Mouse (Mus musculus): Measurements from ENCODE around the gene Osbpl2. TPM values are rescaled to one million over a fixed set of nuclear protein-coding genes. Genes with fewer than 3 reads are reported as not detected.
"Not testable (repeated sequence)": the region's sequence is repeated elsewhere in the genome, so short reads cannot be mapped to it uniquely, and the experiment has no call there.

The Osbpl2 gene
- total RNA-seq, 2 experiments from 2014 or later = 33.4 to 35.7 TPM

DNA sequence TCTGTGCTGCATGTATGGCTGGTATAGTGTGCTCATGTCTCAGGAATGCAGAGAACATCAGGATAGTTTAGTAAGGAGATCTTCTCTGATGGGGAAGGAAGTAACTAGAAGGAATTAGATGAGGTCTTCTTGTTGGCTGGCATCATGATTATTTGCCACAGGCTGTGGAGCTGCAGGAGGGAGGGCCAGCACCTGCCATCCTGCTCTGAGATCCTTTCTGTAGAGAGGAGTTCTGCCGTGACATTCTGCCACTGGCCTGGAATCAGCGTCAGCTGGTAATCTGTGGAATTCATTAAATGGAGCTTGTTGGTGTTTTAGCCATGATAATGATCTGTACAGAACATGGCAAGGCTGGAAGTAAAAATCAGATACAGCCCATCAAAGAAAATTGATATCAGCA, 27.0 kb downstream of the Osbpl2 start:
- no peak for DNase-seq
- intact Hi-C loops (cut with DNase I) = no loop called here

- no peak for DNase-seq
- intact Hi-C loops (cut with DNase I) = no loop called here
Observed at GRCm38 (mm10) chr2:180147379-180147778, 28.3 kb downstream of the Osbpl2 start.

DNA sequence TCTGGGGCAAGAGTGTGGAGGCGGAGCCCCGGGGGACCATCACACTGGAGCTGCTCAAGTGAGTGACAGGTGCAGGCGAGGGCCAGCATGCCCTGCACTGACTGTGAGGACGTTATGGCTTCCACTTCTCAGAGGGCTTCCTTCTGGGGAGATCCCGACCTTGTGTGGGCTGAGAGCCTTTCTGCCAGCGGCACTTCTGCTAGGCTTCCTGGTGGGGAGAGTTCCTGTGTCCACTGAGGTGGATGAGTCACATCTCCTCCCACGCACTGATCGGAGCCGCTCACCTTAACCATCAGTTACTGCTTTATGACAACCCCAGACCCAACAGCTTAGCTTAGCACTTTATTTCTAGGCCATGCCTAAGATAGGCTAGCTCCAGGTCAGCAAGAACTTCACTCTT, 29.4 kb downstream of the Osbpl2 start:
- no peak for DNase-seq
- intact Hi-C loops (cut with DNase I) = no loop called here

- DNase-seq = no peak
- intact Hi-C loops (cut with DNase I) = no loop called here
Observed at GRCm38 (mm10) chr2:180154796-180155195, 35.7 kb downstream of the Osbpl2 start.

- intact Hi-C loops (cut with DNase I) = no loop called here
- no peak for DNase-seq
Observed at GRCm38 (mm10) chr2:180158627-180159026, 39.5 kb downstream of the Osbpl2 start.

- DNase-seq = no peak
- intact Hi-C loops (cut with DNase I) = no loop called here
Observed at GRCm38 (mm10) chr2:180165855-180166254, 46.7 kb downstream of the Osbpl2 start.

DNA sequence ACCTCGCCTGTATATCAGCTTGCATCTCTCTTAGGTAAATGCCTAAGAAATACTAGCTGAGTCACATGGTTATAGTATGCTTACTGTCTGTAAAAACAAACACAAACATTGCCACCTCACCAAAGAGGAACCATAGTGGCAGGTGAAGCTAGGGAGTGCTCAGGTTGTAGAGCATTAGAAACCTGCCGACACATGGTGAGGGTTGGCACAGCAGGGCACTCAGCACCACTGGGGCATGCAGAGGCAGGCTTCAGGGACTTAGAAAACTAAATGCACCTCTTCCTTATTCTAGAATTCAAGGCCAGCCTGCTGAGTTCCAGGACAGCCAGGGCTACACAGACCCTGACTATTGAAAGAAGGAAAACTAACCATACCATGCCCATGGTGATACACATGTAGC, 47.8 kb downstream of the Osbpl2 start:
- DNase-seq = no peak

DNA sequence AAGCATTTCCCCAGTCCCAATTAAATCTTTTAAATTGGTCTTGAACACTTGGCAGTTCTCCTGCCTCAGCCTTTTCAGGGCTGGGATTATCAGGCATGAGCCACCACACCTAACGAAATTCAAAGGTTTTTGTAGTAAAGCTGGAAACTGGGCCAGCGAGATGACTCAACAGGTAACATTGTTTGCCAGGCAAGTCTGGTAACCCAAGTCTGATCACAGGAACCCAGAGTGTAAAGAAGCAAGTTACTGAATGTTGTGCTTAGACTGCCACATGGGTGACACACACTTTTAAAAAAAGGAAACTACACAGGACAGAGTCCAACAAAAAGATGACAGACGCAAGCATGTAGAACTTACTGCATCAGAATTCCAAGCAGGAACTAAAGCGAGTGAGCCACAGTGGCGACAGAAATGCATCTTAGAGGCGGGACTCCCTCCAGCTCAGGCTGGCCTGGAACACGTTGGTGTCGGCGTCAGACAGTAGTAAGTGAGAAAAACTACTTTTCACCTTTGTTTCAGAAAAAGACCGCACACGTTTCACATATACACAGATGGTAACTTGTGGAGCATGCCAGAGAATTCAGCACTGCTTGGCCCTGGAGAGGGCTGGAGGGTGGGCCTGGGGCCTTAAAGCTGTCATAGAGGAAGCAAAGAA, 51.2 kb downstream of the Osbpl2 start:
- intact Hi-C loops (cut with DNase I) = loop anchor here (5.0 kb wide), 1 partner anchor 198 kb away; no protein-coding TSS in a partner anchor
- no peak for DNase-seq

More for the DNA sequence above, 47.8 kb downstream of the Osbpl2 start:
- intact Hi-C loops (cut with DNase I) = no loop called here

GRCm38 (mm10) chr2:180170806-180171521, 51.9 kb downstream of the Osbpl2 start, which contains the start of gene Adrm1:
TSS of gene Adrm1 (plus strand) at chr2:180171485.
- intact Hi-C loops (cut with DNase I) = loop anchor here (5.0 kb wide), 1 partner anchor 199 kb away; no protein-coding TSS in a partner anchor
- peak; percentile 99 for DNase-seq

GRCm38 (mm10) chr2:180171522-180172070, 52.5 kb downstream of the Osbpl2 start:
- intact Hi-C loops (cut with DNase I) = loop anchor here (2.0 to 5.0 kb wide), 2 partner anchors 79 to 199 kb away; no protein-coding TSS in a partner anchor
- no peak for DNase-seq

- intact Hi-C loops (cut with DNase I) = loop anchor here (2.0 to 5.0 kb wide), 2 partner anchors 79 to 200 kb away; no protein-coding TSS in a partner anchor
- DNase-seq = no peak
Observed at GRCm38 (mm10) chr2:180172152-180172551, 53.0 kb downstream of the Osbpl2 start.

GRCm38 (mm10) chr2:180173163-180173562, 54.1 kb downstream of the Osbpl2 start:
- intact Hi-C loops (cut with DNase I) = loop anchor here (2.0 to 5.0 kb wide), 2 partner anchors 78 to 201 kb away; no protein-coding TSS in a partner anchor
- no peak for DNase-seq

DNA sequence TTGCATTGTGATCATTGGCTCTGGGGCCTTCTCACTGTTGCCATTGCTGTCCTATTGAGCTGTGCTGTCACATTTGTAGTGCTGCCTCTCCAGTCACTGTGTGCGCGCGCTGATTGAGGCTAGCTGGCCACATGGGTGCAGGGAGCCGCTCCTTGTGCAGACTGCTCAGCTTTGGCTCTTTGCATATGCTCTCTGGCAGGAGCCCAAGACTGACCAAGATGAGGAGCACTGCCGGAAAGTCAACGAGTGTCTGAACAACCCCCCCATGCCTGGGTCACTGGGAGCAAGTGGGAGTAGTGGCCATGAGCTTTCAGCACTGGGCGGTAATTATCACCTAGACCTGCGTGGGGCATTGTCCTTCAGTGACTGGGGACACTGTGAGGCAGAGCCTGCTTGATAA, 54.6 kb downstream of the Osbpl2 start:
- DNase-seq = not testable (repeated sequence)
- intact Hi-C loops (cut with DNase I) = loop anchor here (2.0 to 5.0 kb wide), 2 partner anchors 77 to 201 kb away; no protein-coding TSS in a partner anchor

DNA sequence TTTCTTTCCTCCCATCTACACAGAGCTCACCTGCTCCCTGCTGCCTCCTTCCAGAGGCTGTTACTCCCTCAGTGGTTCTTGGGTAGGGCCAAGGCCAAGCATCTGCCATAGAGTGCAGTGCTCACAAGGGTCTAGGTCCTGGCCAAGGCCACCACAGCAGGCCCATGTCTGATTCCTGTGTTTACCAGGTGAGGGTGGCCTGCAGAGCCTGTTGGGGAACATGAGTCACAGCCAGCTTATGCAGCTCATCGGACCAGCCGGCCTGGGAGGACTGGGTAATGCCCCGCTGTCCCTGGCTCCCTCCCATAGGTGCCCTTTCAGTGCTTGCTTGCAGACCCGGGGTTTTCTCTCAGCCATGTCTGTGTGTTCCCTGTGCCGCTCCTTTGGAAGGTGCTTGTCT, 55.0 kb downstream of the Osbpl2 start:
- intact Hi-C loops (cut with DNase I) = loop anchor here (5.0 kb wide), 1 partner anchor 202 kb away; no protein-coding TSS in a partner anchor
- no peak for DNase-seq

DNA sequence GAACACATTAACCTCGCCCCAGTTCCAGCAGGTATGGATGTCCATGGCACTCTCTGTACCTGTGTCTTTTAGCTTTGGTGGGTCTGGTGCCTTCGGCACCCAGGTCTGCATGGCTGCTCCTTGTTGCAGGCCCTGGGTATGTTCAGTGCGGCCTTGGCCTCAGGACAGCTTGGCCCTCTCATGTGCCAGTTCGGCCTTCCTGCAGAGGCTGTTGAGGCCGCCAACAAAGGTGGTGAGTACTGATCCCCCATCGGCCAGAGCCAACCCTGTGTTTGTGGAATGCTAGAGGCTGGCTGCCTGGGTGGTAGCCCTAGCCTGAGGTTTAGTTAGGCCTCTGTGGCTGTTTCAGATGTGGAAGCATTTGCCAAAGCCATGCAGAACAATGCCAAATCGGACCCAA, 56.6 kb downstream of the Osbpl2 start:
- DNase-seq = no peak
- intact Hi-C loops (cut with DNase I) = no loop called here

- no peak for DNase-seq
- intact Hi-C loops (cut with DNase I) = no loop called here
Observed at GRCm38 (mm10) chr2:180181542-180181941, 62.4 kb downstream of the Osbpl2 start.

- intact Hi-C loops (cut with DNase I) = no loop called here
- no peak for DNase-seq
Observed at GRCm38 (mm10) chr2:180184011-180184751, 65.1 kb downstream of the Osbpl2 start.

DNA sequence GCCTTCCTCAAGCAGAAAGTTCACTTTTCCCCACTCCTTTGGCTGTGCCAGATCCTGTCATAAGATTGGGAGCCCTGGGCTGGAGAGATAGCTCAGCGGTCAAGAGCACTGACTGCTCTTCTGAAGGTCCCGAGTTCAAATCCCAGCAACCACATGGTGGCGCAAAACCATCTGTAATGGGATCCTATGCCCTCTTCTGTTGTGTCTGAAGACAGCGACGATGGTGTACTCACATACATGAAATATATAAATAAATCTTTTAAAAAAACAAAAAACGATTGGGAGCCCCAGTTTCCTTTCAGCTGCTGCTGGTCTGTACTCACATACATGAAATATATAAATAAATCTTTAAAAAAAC, 65.6 kb downstream of the Osbpl2 start:
- intact Hi-C loops (cut with DNase I) = no loop called here
- DNase-seq = no peak

DNA sequence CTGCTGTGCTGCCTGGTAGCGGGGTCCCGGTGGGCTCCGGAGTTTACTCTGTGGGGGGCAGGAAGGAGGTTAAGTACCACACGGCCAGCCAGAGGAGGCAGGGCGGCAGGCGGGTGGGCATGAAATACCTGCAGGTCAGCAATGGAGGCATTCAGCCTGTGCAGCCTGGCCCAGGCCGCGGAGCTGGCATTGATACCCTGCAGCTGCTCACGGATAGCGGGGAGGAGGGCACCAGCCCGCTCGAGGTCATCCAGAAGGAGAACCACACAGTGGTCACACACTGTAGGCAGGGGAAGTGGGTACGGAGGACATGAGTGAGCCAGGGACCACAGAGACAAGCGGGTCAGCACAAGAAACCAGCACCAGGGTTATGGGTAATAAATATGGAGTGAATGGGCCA, 66.6 kb downstream of the Osbpl2 start:
- intact Hi-C loops (cut with DNase I) = no loop called here

DNA sequence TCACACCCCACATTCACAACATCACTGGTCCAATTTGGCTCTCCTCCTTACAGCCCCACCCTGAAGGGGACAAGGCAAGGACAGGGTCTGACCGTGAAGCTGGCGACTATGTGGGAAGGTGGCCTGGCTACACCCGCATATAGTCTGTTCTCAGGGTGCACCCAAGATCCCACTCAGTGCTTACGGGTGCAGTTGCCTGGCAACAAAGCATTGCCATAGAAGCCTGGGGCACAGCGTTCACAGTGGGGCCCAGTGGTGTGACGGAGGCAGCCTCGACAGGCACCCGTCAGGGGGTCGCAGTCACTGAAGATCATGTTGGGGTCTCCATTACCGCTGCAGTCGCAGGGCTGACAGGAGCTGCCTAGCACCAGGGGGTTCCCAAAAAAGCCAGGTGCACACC, 68.3 kb downstream of the Osbpl2 start:
- intact Hi-C loops (cut with DNase I) = no loop called here

More for the DNA sequence above, 66.6 kb downstream of the Osbpl2 start:
- no peak for DNase-seq

More for the DNA sequence above, 68.3 kb downstream of the Osbpl2 start:
- no peak for DNase-seq

Data from heart, postnatal 14 days (tissue).